Mouse (Mus musculus) liver, adult (tissue): Measurements from ENCODE around the gene Ebf3.

Source experiments
- GATA4 ChIP-seq: IDR thresholded peaks from 2 replicates; pipeline ENCODE4 v1.6.1; 2014; ENCODE audit warnings: mild to moderate bottlenecking, low read length; ENCODE audit not compliant: insufficient replicate concordance

The Ebf3 gene

DNA sequence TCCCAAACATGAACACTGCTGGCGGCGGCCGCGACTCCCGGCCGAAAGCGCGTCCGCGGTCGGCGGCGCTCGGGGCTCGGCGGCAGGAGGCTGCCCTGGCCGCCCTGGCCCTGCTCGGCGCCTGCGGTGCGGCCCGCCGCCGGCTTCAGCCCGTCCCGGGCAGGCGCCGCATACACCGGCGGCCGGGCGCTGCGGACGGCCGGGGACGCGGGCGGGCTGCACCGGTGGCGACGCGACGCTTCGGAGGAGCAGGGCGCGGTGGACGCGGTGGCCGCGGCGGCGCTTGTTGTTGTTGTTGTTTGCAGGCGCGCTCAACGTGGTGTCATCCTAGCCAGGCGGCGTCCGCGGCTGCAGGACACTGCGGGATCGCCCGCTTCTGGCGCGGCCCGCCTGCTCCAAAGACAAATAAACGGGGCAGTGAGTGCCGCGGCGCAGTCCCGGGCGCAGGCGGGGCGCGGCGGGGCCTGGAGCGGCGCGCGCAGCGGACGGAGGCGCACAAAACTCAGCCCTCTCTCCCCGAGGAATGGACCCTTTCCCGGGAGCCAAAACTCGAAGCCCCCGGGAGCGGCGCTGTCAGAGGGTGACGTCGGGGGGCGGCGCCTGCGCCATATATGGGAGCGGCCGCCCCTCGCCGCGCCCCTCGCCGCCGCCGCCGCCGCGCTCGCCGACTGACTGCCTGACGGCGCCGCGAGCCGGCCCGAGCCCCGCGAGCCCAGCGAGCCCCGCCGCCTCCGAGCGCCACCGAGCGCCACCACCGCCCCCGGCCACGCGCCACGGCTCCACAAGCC is at the start of gene Ebf3:
Gene Ebf3 (minus strand): TSS at position 542 of the 788 bp plus-strand sequence.
- no peak for TF ChIP-seq GATA4

DNA sequence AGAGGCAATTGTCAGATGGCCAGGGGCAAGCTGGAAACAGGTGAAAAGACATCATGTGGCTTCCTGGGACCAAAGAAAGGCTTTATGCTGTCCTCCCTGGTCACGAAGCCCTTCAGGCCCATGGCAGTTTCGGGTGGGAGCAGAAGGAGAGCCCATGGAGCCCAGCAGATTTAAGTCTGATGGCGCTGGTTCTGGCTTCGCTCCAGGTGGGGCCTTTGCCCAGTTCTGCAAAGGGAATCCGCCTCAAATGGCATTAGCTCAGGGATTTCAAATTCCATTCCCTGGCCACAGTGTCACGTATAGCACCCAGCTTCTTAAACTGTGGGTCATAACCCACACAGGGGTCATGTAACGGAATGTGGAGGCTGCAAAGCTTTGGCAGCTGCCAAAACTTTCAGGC is 32.6 kb upstream of the Ebf3 start:
- no peak for TF ChIP-seq GATA4

DNA sequence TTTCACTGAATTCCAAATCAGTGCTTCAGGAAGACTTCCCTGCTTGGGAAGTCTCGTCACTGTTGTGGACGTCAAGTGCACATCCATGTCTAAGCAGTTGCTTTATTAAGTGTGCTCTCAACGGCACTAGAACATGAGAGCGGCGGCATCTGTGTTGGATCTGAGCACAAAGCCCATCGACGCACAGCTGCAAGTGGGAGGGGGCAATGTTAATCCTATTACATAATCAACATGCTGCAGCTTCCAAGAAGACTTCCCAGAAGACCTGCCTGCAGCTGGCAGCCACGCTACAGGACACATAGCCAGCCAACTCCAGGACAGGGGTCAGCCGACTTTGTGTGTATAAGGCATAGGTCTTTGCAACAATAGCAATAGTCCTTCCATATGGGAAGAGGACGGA is 31.8 kb upstream of the Ebf3 start:
- TF ChIP-seq GATA4: no peak

DNA sequence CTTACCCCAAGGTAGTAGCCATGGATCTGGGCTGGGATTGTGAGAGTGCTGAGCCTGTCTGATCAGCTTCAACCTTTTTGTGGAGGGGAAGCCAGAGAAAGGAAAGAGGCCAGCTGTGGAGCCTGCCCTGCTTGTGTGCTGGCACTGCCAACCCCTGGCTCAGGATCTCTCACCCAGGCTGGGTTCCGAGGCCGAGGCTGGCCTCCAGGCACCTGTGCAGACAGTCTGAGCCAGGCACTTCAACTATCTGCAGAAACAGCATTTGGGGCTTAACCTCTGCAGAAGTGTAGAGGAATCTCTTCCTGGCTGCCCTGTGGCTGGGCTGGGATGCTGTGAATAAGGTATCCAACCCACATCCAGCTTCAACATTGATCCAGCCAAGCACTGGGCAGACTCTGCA is 19.7 kb upstream of the Ebf3 start:
- TF ChIP-seq GATA4: no peak

DNA sequence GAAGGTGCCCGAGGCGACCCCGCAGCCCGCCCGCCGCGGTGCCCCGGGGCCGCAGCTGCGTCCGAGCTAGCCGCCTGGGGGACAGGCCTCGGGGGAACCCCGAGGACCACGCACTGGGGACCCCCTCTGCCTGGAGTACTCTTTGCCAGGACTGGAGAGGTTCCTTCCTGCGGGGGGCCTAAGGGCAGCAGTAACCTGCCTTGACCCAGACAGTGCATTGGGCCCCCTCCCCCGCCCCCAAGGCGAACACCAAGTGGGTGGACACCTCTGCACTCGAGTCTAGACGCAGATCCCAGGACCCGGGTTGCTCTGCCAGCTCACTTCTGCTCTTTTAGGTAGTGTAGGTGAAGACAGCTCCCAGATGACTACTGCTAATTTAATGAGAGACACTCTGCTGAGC is 8.7 kb upstream of the Ebf3 start:
- TF ChIP-seq GATA4: no peak

DNA sequence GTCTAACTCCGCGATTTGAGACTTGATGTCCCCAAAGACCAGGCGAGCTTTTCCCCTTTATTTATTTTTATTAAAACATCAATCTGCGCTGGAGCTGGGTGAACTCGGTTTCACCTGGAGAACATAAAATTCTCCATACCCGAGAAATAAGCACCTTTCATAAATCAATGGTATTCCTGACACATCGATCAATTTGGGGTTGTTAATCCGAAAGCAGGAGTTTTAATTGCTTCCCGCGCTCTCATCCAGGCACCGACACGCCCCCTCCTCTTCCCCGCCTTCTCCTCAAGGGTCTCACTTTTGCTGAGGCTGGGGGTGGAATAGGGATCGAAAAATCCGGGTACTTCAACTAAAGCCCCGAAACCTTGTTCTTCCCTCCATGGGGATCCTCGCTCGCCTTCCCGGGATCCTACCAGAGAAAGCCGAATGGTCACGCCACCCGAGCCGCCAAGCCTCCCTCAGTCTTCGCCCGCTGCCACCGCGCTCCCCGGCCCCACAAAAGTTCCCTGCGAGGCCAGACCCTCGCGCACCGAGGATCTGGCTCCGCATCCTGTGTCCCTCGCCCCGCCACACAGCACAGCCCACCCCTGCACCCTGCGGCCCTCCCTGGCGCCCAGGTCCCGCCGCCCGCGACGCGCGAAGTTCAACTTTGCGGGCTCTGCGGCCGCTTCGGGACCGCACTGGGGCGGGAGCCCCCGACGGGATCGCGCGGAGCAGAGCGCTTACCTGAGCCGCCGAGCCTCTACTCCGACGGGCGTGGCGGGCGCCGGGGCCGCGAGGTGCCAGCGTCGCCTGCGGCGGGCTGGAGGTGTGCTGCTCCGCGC is 7.9 kb upstream of the Ebf3 start:
- TF ChIP-seq GATA4: no peak

DNA sequence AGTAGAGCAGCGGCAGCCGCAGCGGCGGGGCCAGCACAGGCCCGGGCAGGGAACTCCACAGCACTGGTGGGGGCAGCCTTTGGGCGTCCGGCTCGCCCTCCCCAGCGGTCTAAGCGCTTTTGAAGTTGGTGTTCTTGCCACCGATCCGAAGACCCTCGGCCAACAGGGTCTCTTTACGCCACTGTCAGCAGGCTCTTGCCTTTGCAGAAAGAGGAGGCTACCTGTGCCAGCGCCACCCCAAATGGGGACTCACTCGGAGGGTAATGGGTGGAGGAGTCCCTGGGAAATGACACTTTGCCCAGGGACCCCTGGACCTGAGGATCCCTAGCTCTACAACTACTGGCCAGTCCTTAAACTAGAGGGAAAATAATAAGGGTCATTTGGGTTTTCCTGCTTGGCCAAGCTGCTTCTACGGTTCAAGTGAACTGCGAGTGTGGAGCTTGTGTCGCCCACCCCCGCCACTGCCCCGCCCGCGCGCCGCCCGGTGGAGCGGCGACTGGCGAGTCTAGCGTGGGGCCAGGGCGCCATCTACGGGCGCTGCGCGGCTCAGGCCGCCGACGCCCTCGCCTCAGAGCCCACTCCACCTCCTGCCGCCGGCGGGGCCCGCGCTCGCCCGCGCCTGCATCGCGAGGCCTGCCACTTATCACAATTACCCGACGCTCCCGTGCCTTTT is 7.0 kb upstream of the Ebf3 start:
- TF ChIP-seq GATA4: no peak

DNA sequence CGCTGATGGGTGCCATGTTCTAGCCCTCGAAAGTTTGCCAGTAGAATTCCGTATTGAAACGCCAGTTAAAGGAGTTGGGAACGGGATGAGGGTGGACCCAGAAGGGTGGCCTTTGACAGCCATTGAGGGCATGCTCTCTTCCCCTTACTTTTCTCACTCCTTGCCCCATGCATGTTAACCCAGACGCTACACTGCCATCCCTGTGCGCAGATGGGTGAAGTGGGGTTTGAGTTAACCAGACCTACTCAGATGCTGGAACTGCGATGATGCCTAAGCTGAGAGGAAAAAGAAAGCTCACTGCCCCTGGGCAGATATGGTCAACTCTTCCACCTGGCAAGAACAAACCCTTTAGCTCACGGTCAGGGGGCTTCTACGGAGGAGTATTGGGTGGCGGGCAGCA is 6.1 kb upstream of the Ebf3 start:
- TF ChIP-seq GATA4: no peak

DNA sequence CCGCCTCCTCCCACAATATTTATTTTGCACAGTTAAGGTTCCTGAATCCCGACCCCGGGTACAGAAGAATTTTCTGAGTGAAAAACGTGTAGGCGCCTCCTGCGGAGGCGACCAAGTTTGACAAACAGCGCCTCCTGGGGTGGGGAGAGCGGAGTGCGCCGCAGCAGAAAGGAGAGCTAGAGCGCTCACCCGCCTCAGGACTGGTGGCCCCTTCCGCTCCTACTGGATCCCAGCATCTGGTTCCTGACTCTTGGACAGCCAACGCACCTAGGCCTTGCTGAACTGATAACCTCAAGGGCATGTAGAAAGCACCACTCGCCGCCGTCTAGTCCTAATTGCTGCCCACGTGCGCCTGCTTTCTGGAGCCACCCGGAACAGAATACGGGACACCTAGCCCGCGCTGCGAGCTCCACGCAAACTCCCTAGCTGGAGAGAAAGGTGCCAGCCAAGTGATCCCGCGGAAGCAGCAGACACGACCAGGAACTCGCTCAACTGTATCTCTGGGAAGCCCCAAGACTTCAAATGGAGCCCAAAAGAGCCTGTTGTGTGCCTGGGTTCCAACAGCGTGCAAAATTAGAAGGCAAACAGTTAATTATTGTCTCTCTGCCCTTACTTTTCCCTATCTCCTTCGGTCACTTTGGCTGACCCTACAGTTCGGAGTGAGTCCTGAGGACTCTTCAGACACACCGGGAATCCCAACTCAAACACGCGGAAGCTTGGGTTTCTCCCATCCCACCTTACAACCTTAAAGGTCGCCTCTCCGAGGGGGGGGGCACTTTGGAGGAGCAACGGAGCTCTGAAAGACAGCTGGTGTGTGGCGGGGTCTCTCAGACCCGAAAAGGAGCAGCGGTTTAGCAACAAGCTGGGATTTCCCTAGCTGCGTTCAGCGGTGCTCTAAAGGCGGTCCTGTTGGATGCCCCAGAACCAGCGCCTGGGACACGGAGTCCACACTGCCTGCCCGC is 5.0 kb upstream of the Ebf3 start:
- TF ChIP-seq GATA4: no peak

DNA sequence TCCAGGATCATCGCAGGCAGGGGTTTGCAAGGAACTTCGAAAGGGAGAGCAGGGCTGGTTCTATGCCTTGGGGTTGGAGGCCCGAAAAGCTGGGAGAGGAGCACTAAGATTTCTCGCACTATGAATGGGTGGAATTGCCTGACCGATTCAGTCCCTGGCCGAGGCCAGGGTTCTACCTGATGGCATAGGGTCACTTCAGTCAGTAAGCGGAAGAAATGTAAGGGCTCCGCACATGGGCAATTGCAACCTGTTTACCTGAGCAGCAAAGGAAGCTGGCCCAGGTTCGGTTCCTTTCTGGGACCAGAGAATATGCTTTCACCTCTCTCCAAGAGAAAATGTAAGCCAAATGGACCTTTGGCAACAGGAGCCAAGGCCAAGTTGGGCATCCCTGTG is 4.1 kb upstream of the Ebf3 start:
- TF ChIP-seq GATA4: no peak

DNA sequence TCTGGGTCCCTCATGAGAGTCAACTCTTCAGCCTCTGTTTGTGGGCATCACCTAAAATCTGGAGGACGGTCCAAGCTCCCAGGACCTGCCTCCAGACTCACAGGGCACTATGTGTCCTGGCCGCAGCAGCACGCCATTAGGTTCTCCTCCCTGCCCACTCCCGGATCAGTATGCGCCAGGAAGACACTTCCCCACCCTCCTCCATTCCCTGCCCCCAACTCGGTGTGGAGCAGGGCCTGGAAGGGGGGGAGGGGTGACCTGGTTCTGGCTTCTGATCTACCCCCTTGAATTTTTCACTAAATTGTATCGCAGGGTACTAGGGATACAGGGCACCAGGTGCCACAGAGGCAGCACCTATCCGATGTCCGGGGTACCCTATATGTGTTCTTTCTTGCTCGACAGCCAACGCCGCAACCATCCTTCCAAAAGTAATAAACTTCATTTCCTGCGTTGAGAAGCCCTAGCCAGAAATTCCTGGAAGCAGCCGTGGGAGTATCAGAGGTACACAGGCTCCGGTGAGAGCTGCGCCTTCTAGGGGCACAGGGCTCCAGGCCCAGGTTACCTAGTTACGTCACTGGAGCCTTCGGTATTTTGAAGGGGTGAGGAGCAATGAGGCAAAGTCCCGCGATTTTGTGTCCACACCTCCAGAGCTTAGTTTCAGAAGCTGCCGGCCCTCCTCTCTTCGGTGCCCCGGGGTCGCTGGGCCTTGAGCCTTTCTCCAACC is 3.6 kb upstream of the Ebf3 start:
- no peak for TF ChIP-seq GATA4

DNA sequence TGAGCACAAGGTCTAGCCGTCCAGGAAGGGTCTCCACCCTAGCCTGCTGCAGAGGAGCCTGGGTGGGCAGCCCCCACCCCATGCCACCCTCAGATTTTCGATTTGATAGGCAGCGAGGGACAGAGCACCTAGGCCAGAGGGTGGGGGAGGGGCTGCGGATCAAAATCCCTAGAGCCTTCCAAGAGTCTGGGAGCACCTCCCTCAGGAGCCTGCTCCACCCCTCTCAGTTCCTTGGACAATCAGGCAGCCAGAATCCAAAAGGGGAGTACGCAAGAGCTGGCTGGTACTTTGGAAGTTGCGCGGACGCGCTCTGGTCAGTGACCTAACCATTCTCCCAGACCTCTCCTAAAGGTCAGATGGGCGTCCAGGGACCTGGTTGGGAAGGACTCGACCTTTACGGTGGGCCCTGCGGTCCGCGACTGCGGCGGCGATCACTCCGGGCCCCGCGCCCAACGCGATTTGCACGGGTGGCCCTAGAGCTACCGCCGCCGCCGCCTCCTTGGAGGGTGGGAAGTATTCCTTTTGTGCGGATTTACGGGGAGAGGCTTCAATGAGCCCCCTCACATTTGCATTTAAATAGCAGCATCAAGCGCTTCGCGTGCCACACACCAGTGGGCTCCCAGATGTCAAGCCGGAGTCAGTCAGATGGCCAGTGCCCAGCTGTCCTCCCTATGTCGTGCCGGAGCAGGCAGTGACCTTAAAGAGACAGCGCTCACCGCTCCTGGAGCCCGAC is 2.8 kb upstream of the Ebf3 start:
- no peak for TF ChIP-seq GATA4

DNA sequence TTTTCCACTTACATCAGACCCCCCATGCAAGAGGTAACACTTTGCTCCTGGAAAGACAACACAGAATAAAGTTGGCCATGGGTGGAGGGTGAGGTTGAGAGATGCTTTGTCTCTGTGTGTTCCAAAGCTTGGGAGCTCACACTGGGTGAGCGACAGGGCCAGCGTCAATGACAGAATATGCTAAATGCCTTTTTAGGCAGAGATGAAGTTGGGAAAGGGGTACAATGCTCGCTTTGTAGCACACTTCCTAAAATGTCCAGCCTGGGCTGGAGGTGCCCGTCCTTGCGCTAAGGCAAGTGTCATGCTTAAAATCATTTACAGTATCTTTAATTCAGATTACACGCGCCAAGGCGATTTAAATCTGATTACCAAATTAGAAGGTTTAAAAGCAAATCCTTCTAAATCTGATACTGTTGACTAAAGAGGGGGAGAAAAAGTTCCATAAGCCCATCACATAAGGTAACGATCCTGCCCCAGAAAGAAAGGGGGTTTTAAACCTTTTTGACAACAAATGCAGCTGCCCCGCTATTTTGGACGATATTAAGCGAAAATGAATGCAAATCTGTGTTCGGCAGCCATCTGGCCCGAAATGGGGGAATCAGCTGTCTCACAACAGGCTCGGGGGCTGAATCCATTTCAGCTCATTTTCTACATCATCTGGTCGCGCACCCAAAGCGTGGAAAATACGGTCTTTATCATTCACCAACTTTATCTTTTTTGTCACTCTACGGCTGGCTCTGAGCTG is 2.1 kb upstream of the Ebf3 start:
- TF ChIP-seq GATA4: no peak
